Mouse (Mus musculus) lung, adult 2 months (tissue): ENCODE data around the gene Rbfox2.

Source experiments
- CTCF ChIP-seq: fragments of 200-500 bp; IDR thresholded peaks from 2 replicates; pipeline ENCODE4 v1.5.1; 2011; ENCODE audit warnings: mild to moderate bottlenecking, low read length, control low read depth; ENCODE audit not compliant: insufficient read depth
- POLR2A ChIP-seq: fragments of 200-500 bp; IDR thresholded peaks from 2 replicates; pipeline ENCODE4 v1.6.1; 2011; ENCODE audit warnings: low read depth, mild to moderate bottlenecking, control low read depth, low read length, borderline replicate concordance; ENCODE audit errors: extremely low read depth

DNA sequence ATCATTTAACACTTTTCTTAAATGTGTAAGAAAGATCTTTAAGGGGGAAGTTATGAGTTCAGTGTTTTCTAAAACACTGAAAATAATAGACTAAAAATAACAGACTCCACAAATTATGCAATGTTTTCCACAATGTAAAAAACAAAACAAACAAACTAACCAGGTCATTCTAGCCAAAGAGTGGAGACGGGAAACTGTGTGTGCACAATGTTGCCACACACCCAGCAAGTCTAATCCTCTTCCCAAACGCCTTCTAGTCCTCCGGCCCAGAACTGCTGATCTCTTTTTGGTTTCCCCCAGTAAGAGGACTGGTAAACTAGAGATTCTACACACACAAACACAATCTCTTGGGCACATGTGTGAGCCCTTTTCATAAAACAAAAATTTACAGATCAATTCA, 55.1 kb downstream of the Rbfox2 start:
- TF ChIP-seq CTCF: no peak
- TF ChIP-seq POLR2A: no peak
